Mouse (Mus musculus) c-Kit-positive CD71-positive TER-119-negative erythroid progenitor cells, embryonic 14.5 days (primary cell): Measurements from ENCODE around the gene Cd84.

Source experiments
- DNase-seq: peaks from one replicate; pipeline ENCODE4 v3.0.0-alpha.2; 2013; ENCODE audit warnings: low read depth

The Cd84 gene

DNA sequence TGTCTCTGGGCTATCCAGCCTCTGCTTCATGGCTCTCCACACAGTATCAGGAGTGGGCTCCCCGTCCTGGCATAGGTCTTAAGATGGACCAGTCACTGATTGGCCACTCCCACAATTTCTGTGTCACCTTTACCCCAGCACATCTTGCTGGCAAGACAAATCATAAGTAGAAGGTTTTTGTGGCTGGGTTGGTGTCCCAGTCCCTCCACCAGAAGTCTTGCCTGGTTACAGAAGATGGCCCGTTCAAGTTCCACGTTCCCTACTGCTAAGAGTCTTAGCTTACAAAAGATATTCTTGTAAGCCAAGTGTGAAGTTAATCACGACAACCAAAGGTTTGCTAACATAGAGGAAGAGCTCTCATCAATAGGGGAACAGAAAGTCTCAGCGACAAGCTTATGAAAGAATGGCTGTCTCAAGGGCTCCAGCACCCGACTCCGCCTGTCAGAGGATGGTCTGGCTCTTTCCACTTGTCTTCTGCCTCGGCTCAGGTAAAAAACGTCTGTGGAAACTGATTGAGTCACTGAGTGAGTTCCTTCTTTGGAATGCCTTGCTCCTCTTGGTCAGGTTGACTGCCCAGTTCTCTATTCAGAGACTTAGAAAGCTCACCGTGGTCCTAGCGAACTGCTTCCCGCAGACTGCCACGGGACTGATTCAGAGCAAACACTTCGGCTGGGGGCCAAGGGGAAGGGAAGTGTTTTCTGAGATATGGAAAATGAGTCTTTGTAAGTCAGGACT lies 78.0 kb downstream of the Cd84 start, which contains the start of gene Slamf6:
Gene Slamf6 (plus strand): TSS at position 211 of the 735 bp plus-strand sequence.
- no peak for DNase-seq

DNA sequence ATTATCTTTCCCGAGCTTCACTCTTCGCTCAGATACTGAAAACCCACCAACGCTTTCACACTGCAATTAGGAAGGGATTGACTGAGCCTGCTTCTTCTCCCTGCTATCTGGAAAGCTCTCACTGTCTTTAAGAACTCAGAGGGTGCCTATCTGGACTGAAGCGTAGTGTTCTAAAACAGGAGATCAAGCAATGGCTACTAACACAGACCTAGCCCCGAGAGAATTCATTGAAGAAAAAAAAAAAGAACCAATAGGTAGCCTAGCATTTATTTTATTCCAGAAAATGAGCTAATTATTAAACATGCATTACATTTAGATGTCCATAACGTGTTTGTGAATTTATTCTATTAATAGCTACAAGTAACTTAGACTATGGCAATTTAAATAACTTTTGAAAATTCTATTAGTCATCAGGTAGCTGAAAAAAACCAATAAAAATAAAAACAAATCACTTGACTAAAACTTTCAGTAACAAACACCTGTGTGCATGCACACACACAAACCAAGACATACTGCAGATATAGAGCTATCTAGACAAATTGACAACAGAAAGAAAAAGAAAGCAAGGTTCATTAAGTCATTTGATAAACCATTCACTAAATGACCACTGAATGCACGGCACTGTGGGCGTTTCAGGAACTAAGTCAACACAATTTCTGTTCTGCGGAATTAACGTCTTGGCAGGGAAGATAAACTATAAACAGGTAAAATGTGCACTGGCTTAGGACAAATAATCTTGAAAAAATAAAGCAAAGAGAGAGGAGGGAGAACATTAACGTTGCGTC lies 78.8 kb downstream of the Cd84 start:
- no peak for DNase-seq

DNA sequence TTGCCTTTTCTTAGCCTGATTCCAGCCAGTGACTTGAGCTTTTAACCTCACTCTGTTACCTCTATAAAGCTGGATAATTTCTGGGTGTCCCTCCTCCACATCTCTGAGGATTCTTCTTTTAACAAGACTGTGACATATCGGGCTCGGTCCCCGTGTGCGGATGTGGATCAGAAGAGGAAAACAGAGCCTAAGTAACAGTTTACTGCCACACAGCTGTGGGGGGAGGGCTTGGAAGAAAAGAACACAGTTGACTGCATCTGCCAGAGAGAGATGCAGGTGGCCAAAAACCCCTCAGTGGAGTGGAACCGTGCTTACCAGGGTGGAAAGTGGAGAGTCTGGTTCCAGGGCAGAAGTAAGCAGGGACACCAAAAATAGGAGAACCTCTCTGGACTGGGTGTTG lies 79.7 kb downstream of the Cd84 start:
- DNase-seq, result no peak

DNA sequence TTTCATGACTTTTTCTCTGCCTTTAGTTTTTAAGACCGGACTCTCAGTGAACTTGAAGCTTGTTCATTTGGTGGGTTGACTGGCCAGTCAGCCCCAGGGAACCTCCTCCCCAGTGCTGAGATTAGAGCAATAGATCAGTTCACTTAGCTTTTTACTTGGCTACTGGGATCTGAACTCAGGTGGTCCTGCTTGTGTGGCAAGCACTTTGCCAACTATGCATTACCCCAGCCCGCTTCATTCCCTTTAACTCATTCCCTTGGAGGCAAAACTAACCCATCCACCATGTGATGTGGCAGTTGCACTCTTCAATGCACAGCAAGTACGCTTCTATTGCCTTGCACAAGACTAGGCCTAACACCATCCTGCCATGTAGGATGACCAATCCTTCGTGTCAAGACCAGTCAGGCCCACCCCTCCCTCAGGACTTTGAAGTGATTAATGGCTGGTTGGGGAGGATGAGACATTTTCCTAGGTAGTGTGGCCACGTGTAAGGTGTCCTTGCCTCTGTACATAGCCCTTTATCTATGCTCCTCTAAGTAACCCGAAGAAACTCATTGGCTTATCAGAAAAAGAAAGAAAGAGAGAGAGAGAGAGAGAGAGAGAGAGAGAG lies 80.5 kb downstream of the Cd84 start:
- no peak for DNase-seq

DNA sequence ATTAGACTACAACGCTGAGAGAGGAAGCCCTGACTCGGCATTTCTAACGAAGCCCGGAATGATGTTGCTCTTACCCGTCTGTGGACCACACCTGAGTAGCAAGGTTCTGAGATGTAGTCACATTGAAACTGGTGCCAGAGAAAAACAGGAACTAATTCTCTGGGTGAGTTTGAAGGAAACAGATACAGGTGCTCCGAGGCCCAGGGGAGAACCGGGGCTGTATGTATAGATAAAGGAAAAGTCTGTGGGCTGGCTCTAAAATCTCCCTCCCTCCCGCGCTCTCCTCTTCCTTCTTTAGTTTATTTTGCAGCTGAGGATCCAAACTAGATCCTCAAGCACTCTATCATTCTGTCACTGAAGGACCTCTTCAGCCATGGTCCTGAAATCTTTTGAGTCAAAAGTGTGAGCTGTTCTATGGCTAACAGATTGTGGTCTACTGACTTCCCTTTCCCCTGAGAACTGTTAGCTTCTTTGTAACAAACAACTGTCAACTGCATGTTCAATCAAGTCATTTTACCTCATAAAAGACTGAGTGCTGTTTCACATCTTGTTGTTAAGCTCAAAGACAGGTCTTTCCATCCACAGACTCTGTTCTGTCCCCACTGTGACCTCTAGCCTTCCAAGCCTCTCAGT lies 81.6 kb downstream of the Cd84 start:
- DNase-seq, result no peak

DNA sequence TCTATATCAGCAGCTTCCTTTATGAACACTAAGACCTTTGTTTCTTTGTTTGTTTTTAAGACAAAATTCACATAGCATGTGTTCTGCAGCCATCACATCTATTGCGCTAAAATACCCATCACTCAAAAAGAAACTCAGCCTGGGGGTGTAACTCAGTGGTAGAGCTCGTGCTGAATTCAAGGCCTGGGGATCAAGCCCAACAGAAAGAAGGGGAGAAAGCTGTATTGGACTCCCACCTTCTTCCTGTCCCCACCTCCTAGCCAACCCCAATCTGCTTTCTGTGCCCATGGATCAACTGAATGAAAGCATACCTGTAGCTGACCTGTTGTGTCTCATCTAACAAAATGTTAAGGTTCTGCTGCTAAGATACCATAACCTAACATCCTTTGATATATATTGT lies 82.1 kb downstream of the Cd84 start:
- no peak for DNase-seq

DNA sequence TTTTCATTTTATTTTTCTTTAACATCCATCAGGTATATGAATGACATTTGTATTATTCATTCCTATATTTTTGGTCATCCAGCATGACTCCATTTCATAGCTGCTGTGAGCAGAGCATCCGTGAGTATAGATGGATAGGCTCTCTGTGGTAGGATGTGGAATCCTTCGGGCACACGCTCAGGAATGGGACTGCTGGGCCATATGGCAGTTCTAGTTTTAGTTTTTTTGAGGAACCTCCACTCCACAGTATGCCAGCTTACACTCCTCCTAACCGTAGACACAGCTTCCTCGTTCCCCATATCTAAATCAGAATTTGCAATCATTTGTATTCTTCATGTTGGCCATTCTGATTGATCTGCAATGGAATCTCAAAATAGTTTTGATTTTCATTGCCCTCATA lies 83.3 kb downstream of the Cd84 start:
- DNase-seq, result no peak

DNA sequence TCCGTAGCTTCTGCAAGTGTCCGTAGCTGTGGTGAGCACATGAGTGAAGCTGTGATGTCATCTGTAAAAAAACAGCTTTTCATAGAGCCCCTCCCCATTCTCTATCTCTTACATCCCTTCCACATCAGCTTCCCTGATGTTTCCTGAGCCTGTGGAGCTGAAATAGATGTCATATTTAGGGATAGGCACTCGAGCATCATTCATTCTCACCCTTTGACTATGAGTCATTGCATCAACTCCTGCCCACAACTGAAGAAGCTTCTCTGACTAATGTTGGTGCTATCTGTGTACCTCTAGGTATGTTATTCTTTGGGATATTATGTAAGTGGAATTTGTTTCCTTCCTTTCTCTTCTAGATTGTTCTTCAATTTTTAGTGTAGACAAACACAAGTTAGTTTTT lies 85.4 kb downstream of the Cd84 start:
- no peak for DNase-seq

DNA sequence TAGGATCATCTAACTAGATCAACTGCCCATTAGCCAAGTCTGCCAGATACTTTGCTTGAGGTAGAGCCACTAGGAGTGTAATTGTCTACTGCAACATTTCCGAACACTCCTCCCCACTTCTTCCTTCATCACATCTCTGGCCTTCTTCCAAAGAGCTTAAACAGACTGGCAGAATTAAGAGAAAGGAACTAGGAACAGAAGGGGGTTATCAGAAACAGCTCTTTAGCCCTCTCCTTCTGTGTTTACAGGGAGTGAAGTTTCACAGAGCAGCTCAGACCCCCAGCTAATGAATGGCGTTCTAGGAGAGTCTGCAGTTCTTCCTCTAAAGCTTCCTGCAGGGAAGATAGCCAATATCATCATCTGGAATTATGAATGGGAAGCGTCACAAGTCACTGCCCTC lies 94.4 kb downstream of the Cd84 start:
- no peak for DNase-seq

DNA sequence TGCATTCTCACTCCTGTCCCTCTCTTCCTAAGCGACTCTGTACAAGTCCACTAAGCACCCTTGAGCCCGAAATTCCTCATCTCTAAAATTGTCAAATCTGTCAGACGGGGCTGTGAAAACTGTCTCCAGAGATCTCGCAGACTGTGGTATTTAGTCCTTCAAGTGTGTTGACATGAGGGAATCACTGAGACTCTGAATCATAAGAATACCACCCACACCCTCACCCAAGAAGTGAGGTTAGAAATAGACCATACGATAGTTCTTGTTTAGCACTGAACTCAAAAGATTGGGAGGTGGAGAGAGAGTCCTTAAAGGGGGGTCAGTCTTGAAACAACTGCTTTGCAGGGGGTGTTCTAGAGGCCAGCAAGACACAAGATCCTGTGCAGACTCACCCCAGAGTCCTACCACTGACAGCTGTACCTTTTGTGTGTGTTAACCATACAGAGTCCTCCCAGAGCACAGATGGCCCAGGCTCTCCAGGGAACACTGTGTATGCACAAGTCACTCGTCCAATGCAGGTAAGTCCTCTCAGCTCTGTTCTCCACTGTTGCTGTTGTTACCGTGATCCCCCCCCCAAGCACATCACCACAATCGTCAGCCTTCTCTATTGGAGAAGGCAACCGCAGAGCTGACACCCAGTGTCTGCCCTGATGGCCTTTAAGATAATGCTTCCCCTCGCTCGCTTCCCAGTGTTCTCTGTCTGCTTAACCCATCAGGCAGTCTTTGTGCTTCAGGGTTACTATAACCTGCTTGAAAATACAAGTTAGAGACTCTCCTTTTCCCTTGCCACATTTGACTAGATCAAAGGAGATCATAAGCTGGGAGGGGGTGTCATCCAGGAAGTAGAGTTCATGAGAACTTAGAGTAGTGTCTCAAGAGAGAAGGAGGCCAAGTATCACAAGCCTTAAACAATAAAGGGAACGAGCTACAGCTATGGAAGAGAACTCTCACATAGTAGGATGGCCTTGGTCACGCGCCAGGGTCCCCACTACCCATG lies 99.8 kb downstream of the Cd84 start:
- no peak for DNase-seq
